Mouse (Mus musculus): ENCODE data around the gene Upf2. TPM values are rescaled to one million over a fixed set of nuclear protein-coding genes. Genes with fewer than 3 reads are reported as not detected.
"Not testable (repeated sequence)": the region's sequence is repeated elsewhere in the genome, so short reads cannot be mapped to it uniquely, and the experiment has no call there.

Gene Upf2
- polyA plus RNA-seq, 1 experiment from 2014 or later, result 12.3 TPM

DNA sequence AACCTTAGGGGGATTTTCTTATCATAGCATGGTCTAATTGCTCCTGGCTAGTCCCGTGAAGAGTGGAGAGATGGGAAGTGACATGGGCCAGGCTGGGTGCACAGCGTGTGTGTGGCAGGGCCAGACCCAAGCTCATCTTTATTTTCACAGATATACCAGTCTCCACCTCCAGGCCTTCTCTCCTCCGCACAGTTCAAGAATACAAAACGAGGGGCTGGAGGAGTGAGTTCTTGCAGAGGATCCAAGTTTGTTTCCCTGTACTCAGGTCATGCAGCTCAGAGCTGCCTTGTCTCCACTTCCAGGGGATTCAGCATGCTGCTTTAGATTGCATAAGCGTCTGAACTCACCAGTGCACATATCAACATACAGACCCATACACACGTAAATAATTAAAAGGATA lies 131.3 kb downstream of the Upf2 start:
- no peak overlapping the region for H3K9ac ChIP-seq (ENCODE audit: low read length)
- H3K4me2 ChIP-seq (ENCODE audit: low read depth), result no peak overlapping the region
- H3K36me3 ChIP-seq (ENCODE audit: control insufficient read depth, insufficient read depth, low read length), result no peaks in the 10 kb centered on the region
- no peaks in the 10 kb centered on the region for H3K4me1 ChIP-seq (ENCODE audit: control insufficient read depth, insufficient read depth, low read length)
- 83% methylated on average over 6 of the region's 6 CpGs for WGBS
- ATAC-seq (ENCODE audit: insufficient read depth, low FRiP score, low TSS enrichment) (no peak), DNase-seq (ENCODE audit: low spot score) (no peak)
- no peaks in the 10 kb centered on the region for H3K27me3 ChIP-seq (ENCODE audit: control insufficient read depth, insufficient read depth, low read length)
- H3K9me3 ChIP-seq (ENCODE audit: control insufficient read depth, low read length), result no peaks in the 10 kb centered on the region
- H3K4me3 ChIP-seq (ENCODE audit: low read depth, low read length), result no peak overlapping the region
- no peak overlapping the region for H3K27ac ChIP-seq (ENCODE audit: low read depth, low read length)

DNA sequence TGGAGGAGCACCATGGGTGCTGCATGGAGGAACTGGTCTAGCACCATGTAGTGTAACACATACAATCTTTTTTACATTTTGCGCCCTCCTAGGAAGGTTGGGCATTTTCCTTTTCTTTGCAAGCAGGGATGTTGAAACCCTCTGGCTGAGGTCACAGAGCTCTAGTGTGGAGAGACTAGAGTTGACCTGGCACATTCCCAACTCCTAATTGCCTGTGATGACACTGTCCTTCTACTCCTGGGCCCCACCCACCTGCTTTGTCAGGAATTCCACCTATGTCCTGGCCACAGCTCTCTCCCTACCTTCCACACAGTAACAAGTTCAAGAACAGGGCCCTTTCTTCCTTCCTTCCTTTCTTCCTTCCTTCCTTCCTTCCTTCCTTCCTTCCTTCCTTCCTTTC lies 132.4 kb downstream of the Upf2 start:
- H3K9me3 ChIP-seq (ENCODE audit: control insufficient read depth, low read length), result no peaks in the 10 kb centered on the region
- H3K27ac ChIP-seq (ENCODE audit: low read depth, low read length), result no peak overlapping the region
- H3K9ac ChIP-seq (ENCODE audit: low read length), result no peak overlapping the region
- WGBS, result 93% methylated on average over 1 of the region's 1 CpGs
- H3K27me3 ChIP-seq (ENCODE audit: control insufficient read depth, insufficient read depth, low read length), result no peaks in the 10 kb centered on the region
- no peak for DNase-seq (ENCODE audit: low spot score)
- H3K4me2 ChIP-seq (ENCODE audit: low read depth), result no peak overlapping the region
- no peak overlapping the region for H3K4me3 ChIP-seq (ENCODE audit: low read depth, low read length)
- ATAC-seq (ENCODE audit: insufficient read depth, low FRiP score, low TSS enrichment), result no peak
- no peaks in the 10 kb centered on the region for H3K36me3 ChIP-seq (ENCODE audit: control insufficient read depth, insufficient read depth, low read length)
- no peaks in the 10 kb centered on the region for H3K4me1 ChIP-seq (ENCODE audit: control insufficient read depth, insufficient read depth, low read length)

DNA sequence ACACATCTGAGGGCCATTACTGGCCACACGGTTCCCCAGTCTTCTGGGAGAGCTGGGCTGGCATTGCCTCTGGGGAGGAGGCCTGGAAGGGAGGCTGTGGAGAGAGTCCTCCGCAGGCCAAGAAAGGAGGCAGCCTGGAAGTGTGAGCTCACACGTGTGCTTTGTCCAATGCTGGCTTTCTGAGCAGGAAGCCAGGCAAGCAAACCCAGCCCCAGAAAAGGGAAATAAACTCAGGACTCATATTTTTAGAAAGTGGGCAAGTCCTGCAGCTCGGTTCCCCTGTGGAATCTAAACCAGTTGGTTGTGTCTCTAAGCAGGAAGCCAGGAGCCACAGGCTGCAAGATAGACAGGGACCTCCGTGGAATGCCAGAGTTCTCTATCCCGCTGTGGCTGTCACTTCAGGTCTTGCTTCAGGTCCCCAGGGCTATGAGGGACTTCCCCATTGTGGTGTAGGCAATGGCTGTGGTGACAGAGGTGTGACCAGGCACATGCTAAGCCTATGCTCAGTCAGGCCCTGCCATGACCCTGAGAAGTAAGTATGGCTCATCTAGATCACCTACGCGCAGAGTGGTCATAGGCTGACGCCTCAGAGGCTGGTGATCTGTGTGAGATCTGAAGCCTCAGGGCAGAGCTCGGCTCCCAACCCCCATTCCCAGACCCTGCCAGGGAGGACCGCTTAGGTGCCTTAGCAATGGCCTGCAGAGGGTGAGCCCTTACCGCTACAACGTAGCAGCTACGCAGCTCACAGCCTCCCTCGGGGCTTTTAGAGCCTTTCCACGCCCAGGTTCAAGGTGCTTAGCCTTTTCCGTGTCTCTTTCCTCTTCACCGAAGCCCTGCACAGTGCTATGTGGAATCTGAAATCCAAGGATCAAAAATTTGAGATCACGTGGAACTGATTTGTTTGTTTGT lies 134.6 kb downstream of the Upf2 start:
- Histone ChIP-seq H3K4me2 (ENCODE audit: low read depth) (no peak overlapping the region), H3K27ac (ENCODE audit: low read depth, low read length) (no peak overlapping the region), H3K9me3 (ENCODE audit: control insufficient read depth, low read length) (no peaks in the 10 kb centered on the region), H3K4me3 (ENCODE audit: low read depth, low read length) (no peak overlapping the region), H3K27me3 (ENCODE audit: control insufficient read depth, insufficient read depth, low read length) (no peaks in the 10 kb centered on the region), H3K36me3 (ENCODE audit: control insufficient read depth, insufficient read depth, low read length) (no peaks in the 10 kb centered on the region), H3K4me1 (ENCODE audit: control insufficient read depth, insufficient read depth, low read length) (no peaks in the 10 kb centered on the region), H3K9ac (ENCODE audit: low read length) (no peak overlapping the region)
- DNase-seq (ENCODE audit: low spot score) (no peak), ATAC-seq (ENCODE audit: insufficient read depth, low FRiP score, low TSS enrichment) (no peak)
- 79% methylated on average over 19 of the region's 19 CpGs for WGBS

DNA sequence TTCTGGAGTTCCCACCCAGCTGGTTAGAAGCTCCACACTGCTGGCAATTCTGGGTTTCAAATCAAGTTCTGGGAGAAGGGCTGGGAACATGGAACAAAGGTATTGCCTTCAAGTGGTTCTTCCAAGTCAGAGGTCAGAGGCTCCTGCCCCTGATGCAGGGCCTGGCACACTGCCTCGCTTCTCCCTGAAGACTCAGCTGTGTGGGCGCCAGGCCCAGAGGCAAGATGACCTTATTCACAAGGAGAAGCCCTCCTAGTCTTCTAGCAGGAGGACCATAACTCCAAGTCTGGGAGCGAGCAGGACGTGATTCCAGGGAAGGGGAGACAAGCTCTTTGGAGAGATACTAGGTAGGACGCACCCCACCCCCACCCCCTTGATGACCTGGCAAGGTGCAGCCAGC lies 135.9 kb downstream of the Upf2 start:
- Histone ChIP-seq H3K4me1 (ENCODE audit: control insufficient read depth, insufficient read depth, low read length) (no peaks in the 10 kb centered on the region), H3K4me2 (ENCODE audit: low read depth) (no peak overlapping the region), H3K9me3 (ENCODE audit: control insufficient read depth, low read length) (no peaks in the 10 kb centered on the region), H3K9ac (ENCODE audit: low read length) (no peak overlapping the region), H3K27me3 (ENCODE audit: control insufficient read depth, insufficient read depth, low read length) (no peaks in the 10 kb centered on the region), H3K36me3 (ENCODE audit: control insufficient read depth, insufficient read depth, low read length) (no peaks in the 10 kb centered on the region), H3K4me3 (ENCODE audit: low read depth, low read length) (no peak overlapping the region), H3K27ac (ENCODE audit: low read depth, low read length) (no peak overlapping the region)
- ATAC-seq (ENCODE audit: insufficient read depth, low FRiP score, low TSS enrichment) (no peak), DNase-seq (ENCODE audit: low spot score) (no peak)
- WGBS, result 95% methylated on average over 5 of the region's 5 CpGs

GRCm38 (mm10) chr2:6089941-6090340 lies 138.7 kb downstream of the Upf2 start:
- not testable (repeated sequence) for H3K4me1 ChIP-seq (ENCODE audit: control insufficient read depth, insufficient read depth, low read length); H3K4me2 ChIP-seq (ENCODE audit: low read depth); ATAC-seq (ENCODE audit: insufficient read depth, low FRiP score, low TSS enrichment); H3K27me3 ChIP-seq (ENCODE audit: control insufficient read depth, insufficient read depth, low read length); H3K27ac ChIP-seq (ENCODE audit: low read depth, low read length); H3K4me3 ChIP-seq (ENCODE audit: low read depth, low read length); H3K9me3 ChIP-seq (ENCODE audit: control insufficient read depth, low read length); DNase-seq (ENCODE audit: low spot score); H3K36me3 ChIP-seq (ENCODE audit: control insufficient read depth, insufficient read depth, low read length); H3K9ac ChIP-seq (ENCODE audit: low read length)
- 85% methylated on average over 16 of the region's 16 CpGs for WGBS

DNA sequence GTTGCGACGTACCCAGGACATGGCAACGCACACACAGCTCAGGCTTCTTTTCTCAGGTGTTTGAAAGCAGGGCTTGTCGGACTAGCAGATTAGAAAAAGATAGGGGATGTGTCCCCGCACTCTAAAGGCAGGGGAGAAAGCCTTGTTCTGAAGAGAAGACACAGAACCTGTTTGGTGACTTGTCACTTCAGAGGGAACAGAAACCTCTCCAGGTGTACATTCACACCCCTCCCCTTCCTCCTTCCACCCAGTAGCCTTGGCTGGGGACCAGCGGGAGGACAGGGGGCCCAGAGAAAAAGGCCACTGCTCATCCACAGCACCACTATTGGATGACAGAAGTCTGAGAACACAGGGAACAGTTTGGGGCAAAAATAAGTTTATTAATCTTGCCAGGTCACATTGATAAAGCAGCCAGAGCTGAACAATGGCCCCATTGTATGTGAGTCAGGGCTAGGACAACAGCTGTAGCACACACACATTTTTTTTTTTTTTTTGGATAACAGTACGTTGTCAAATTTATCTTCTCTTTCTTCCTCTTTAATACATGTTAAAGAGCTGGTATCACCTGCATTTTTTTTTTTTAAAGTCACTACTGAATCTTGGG lies 145.9 kb downstream of the Upf2 start:
- H3K27ac ChIP-seq (ENCODE audit: low read depth, low read length), result no peak overlapping the region
- peaks cover 11% of the 10 kb centered on the region for H3K27me3 ChIP-seq (ENCODE audit: control insufficient read depth, insufficient read depth, low read length)
- no peak overlapping the region for H3K9ac ChIP-seq (ENCODE audit: low read length)
- no peaks in the 10 kb centered on the region for H3K36me3 ChIP-seq (ENCODE audit: control insufficient read depth, insufficient read depth, low read length)
- H3K9me3 ChIP-seq (ENCODE audit: control insufficient read depth, low read length), result no peaks in the 10 kb centered on the region
- ATAC-seq (ENCODE audit: insufficient read depth, low FRiP score, low TSS enrichment), result no peak
- no peak overlapping the region for H3K4me2 ChIP-seq (ENCODE audit: low read depth)
- no peak overlapping the region for H3K4me3 ChIP-seq (ENCODE audit: low read depth, low read length)
- DNase-seq (ENCODE audit: low spot score), result no peak
- WGBS, result 74% methylated on average over 7 of the region's 7 CpGs
- 0 out of 2 replicates have a peak, but pooled peaks cover 3% of the 10 kb centered on the region for H3K4me1 ChIP-seq (ENCODE audit: control insufficient read depth, insufficient read depth, low read length)

- 0 out of 2 replicates have a peak, but pooled peaks cover 3% of the 10 kb centered on the region for H3K4me1 ChIP-seq (ENCODE audit: control insufficient read depth, insufficient read depth, low read length)
- DNase-seq (ENCODE audit: low spot score), result no peak
Observed at GRCm38 (mm10) chr2:6098924-6099323, 147.7 kb downstream of the Upf2 start.

DNA sequence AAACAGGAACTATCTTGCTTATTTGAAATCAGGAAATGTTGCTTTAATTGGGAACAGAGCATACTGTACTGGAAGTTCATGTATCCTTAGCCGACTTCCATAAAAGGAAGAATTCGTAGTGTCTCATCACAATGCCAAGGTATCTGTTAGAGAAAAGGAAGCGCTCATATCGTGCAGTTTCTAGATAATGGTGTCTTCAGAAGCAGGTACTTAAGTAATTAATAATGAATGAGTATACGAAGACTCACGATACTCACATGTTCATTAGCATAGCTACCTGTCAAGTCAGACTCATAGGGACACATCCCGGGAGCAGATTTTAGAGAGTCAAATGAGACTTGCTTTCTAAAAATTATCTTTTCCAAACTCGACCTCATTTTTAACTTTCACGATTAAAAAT lies 148.2 kb downstream of the Upf2 start:
- 0 out of 2 replicates have a peak, but pooled peaks cover 3% of the 10 kb centered on the region for H3K4me1 ChIP-seq (ENCODE audit: control insufficient read depth, insufficient read depth, low read length)
- ATAC-seq (ENCODE audit: insufficient read depth, low FRiP score, low TSS enrichment), result no peak

More at GRCm38 (mm10) chr2:6098924-6099323, 147.7 kb downstream of the Upf2 start:
- H3K4me2 ChIP-seq (ENCODE audit: low read depth), result no peak overlapping the region
- H3K27ac ChIP-seq (ENCODE audit: low read depth, low read length), result no peak overlapping the region
- no peaks in the 10 kb centered on the region for H3K9me3 ChIP-seq (ENCODE audit: control insufficient read depth, low read length)
- 38% methylated on average over 6 of the region's 6 CpGs for WGBS
- no peak overlapping the region for H3K4me3 ChIP-seq (ENCODE audit: low read depth, low read length)
- H3K9ac ChIP-seq (ENCODE audit: low read length), result no peak overlapping the region
- ATAC-seq (ENCODE audit: insufficient read depth, low FRiP score, low TSS enrichment), result no peak
- H3K27me3 ChIP-seq (ENCODE audit: control insufficient read depth, insufficient read depth, low read length), result peaks cover 11% of the 10 kb centered on the region
- no peaks in the 10 kb centered on the region for H3K36me3 ChIP-seq (ENCODE audit: control insufficient read depth, insufficient read depth, low read length)

More for the DNA sequence above, 148.2 kb downstream of the Upf2 start:
- Histone ChIP-seq H3K36me3 (ENCODE audit: control insufficient read depth, insufficient read depth, low read length) (no peaks in the 10 kb centered on the region), H3K9ac (ENCODE audit: low read length) (no peak overlapping the region), H3K4me3 (ENCODE audit: low read depth, low read length) (no peak overlapping the region), H3K27me3 (ENCODE audit: control insufficient read depth, insufficient read depth, low read length) (peaks cover 11% of the 10 kb centered on the region), H3K4me2 (ENCODE audit: low read depth) (no peak overlapping the region), H3K9me3 (ENCODE audit: control insufficient read depth, low read length) (no peaks in the 10 kb centered on the region), H3K27ac (ENCODE audit: low read depth, low read length) (no peak overlapping the region)
- 86% methylated on average over 9 of the region's 9 CpGs for WGBS
- no peak for DNase-seq (ENCODE audit: low spot score)
